Mouse (Mus musculus) kidney, adult 9 months (tissue): ENCODE data around the gene Kcnj11.

ENCODE experiments used
- DNase-seq: peaks from one replicate; pipeline ENCODE4 v3.0.0; 2022

Kcnj11 gene

GRCm38 (mm10) chr7:46103771-46104170 lies 3.2 kb upstream of the Kcnj11 start:
- no peak for DNase-seq

GRCm38 (mm10) chr7:46103075-46103591 lies 2.6 kb upstream of the Kcnj11 start:
- DNase-seq, result no peak

GRCm38 (mm10) chr7:46099682-46100081 lies 882 bp downstream of the Kcnj11 start:
- DNase-seq, result no peak

GRCm38 (mm10) chr7:46098919-46099286 lies 1.7 kb downstream of the Kcnj11 start:
- DNase-seq, result no peak

DNA sequence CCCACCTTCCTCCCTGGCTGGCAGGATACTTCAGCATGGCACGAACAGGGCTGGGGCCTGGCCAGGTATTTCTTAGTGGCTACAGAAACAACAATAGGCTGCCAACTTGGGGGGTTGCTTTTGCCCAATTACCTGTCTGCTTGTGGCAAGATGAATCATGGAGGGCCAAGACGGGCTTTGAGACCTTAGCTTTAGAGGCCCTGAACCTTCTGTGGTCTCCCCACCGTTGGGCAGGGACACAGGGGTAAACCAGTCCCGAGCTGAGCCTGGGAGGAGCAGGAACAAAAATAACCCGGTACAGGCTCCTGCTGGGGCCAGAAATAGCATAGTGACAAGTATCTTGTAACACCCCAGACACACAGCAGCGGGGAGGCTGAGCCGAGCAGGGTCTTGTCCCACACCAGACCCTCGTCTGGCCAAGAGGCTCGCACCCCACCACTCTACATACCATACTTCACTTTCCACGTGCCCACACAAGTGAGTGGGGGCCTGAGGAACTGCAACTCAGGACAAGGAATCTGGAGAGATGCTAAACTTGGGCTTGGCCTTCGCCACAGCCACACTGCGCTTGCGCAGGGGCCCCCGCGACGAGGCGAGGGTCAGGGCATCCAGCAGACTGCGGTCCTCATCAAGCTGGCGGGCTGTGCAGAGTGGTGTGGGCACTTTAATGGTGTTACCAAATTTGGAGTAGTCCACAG lies 2.2 kb downstream of the Kcnj11 start:
- DNase-seq, result no peak

DNA sequence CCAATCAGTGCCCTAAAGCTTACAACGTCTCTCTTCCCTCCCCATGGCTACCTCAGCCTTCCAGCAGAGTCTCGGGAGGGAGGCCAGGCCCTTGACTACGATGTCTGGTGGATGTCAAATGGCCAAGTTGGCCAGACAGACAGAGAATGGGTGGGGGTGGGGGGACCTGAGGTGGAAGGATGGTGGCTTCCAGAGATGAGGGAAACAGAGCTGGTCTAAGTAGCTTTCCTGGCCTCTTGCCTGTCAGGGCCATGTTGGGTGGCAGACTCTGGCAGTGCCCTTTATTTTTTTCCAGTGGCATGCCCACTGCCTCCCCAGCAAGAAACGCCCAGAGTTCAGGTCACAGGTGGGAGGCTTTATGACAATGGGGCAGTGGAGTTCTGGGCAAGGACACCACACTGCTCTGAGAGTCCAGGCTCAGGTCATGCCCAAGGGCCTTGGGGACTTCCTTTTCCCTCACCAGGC lies 3.2 kb downstream of the Kcnj11 start:
- no peak for DNase-seq

- peak; percentile 51 for DNase-seq
Measured at GRCm38 (mm10) chr7:46096136-46096535, 4.4 kb downstream of the Kcnj11 start.

GRCm38 (mm10) chr7:46092803-46093202 lies 7.8 kb downstream of the Kcnj11 start:
- no peak for DNase-seq

DNA sequence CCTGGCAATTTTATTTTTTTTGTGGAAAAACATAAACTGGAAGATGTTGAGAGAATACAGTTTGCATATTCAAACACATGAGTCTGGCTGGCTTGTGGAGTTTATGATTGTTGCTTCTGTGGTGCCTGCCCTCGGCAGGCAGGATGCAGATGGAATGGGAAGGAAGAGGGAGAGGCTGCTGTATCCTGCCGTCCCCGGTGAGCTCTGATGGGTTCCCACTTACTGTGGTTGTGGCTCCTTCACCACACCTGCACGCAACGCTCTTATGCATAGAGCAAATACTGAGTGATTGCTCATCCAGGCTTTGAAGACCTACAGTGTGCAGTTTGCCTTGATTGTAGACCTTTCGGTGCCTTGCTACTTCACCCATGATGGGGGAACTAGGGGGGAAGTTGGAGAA lies 12.3 kb downstream of the Kcnj11 start:
- no peak for DNase-seq

GRCm38 (mm10) chr7:46086378-46086777 lies 14.2 kb downstream of the Kcnj11 start:
- DNase-seq, result no peak

DNA sequence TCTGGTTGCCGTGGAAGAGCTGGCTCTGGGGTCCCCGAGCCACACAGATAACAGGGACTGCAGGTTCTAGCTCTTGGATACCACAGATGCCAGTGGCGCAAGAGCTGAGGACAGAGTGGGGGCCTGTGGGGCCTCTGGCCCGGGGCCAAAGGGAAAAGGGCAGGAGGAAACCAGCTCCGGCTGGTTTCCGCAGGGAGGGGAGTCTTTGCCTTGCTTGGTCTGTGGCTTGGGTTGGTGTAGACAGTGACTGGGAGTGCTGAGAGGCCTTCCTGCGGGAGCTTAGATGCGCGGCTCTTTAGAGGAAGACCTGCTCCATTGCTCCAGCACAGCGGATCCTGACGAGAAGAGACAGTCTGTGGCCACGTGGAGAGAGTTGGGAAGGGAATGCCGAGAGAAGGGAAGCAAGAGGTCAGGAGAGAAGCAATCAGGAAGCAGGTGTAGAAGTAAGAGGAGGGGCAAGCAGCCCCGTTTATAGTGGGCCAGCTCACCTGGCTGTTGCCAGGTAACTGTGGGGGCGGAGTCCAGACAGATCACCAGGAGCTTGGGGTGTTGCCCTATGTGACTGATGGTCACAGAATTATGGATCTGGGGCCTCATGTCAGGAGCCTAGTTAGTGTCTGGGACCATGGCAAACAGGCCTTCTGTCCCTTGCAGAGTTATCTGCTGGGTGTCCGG lies 15.6 kb downstream of the Kcnj11 start:
- no peak for DNase-seq

DNA sequence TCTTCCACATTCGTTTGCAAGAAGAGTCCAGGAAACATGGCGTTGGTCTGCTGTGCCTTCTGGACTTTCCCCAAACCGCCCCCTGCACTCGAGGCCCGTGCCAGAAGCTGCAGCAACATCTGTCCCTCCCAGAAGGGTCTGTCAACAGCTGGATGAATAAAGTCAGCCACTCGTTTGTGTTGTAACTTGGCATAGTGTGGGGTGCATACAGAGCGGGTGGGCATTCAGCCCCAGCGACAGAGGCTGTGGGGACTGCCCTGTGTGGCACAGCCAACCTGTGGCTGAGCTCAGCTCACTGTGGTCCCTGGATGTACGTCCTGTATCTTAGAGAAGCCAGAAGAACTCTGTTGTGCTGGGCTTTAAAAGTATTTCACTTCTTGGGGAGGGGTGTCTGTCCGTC lies 16.5 kb downstream of the Kcnj11 start:
- no peak for DNase-seq

DNA sequence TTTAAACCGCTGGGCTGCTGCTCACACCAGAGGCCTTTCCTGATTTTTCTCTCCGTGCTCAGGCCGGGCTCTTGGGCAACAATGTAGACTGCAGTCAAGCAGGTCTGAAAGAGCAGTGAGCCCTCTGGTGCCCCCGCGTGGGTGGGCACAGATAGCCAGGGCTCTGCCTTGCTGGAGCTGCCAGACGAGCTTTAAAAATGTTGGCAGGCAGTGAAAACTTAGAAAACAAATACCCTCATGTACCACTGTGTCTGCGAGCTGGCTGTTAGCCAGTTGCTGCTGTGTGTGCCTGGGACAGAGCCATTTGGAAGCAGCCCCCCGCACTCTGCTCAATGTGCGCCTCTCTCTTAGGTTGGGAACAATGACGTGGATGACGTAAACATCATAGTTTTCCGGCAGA lies 22.9 kb downstream of the Kcnj11 start:
- no peak for DNase-seq

DNA sequence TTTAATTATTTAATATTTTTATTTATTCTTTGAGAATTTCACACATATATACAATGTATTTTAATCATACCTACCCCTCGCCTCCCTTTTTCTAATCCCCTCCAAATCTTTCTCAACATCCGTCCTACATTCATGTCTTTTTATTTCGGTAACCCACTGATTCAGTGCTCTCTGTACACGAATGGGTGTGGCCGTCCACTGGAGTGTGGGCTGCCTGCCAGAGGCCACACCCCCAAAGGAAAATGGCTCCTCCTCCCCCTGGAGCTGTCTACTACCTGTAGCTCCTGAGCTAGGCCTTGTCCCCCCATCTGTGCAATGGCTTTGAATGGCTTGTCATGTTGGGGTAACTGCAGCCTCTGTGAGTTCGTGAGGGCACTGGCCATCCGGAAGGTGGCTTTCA lies 23.7 kb downstream of the Kcnj11 start:
- no peak for DNase-seq

GRCm38 (mm10) chr7:46068831-46069230 lies 31.7 kb downstream of the Kcnj11 start:
- DNase-seq, result no peak

- DNase-seq, result no peak
Measured at GRCm38 (mm10) chr7:46063296-46063695, 37.3 kb downstream of the Kcnj11 start.

- no peak for DNase-seq
Measured at GRCm38 (mm10) chr7:46061614-46062013, 39.0 kb downstream of the Kcnj11 start.

- DNase-seq, result no peak
Measured at GRCm38 (mm10) chr7:46060688-46061087, 39.9 kb downstream of the Kcnj11 start.

GRCm38 (mm10) chr7:46058882-46059281 lies 41.7 kb downstream of the Kcnj11 start:
- DNase-seq, result no peak

DNA sequence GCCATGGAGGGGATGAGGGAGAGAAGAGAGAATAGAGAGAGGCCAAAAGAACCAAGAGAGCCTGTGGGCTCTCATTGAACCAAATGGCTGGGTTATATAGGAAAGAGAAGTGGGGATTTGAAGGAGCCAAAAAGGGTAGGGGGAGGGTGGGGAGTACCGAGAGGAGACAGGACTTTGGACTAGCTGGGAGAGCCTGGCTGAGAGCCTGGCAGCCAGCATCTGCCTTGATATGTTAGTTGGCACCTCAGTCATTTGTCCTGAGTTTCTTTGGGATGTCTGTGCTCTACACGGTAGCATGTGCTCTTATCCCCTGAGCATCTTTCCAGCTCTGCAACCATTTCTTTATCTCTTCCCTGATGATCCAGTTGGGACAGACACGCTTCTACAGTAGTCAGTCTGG lies 47.0 kb downstream of the Kcnj11 start:
- DNase-seq, result no peak

DNA sequence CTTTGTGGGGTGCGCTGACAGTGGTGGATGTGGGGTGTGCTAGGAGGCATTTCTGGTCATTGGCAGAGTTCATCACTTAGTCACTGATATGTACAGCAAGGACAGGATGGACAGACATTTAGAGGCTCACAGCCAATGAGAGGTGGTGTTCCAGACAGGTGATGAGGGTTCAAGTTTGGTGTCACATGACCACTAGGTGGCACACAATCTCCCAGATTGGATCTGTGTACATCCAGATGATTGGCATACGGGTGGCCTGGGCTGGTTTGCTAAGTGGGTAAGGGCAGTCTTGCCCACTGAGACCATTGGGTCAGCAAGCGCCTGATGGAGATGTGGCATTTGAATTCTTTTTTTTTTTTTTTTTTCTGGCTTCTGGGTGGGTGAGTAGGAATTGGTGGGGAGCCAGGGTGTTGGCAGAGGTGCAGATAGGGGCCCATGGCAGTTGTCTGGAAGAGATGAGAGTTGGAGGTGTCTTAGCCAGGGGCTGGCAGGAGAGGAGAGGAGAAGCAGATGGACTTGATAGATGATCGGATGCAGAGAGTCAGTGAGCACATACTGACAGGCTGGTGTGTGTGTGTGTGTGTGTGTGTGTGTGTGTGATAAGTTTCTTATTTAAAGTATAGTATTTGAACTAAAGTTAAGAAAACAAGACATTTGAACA lies 48.3 kb downstream of the Kcnj11 start:
- DNase-seq, result no peak

DNA sequence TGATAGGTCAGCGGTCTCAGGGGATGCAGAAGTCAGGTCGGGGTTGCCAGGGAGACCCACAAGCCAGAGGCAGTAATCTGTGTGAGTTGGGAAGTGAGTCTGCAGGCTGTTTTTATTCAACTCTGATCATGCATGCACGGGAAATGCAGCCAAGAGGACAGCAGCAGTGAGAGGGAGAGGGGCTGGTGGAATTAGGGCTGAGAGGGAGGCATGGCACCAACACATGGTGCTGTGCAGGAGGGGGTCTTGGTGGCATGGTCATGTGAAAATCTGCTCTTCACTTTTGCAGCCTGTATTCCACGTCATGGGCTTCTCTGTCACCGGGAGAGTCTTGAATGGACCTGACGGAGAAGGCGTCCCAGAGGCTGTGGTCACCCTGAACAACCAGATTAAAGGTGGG lies 50.6 kb downstream of the Kcnj11 start:
- DNase-seq, result no peak

DNA sequence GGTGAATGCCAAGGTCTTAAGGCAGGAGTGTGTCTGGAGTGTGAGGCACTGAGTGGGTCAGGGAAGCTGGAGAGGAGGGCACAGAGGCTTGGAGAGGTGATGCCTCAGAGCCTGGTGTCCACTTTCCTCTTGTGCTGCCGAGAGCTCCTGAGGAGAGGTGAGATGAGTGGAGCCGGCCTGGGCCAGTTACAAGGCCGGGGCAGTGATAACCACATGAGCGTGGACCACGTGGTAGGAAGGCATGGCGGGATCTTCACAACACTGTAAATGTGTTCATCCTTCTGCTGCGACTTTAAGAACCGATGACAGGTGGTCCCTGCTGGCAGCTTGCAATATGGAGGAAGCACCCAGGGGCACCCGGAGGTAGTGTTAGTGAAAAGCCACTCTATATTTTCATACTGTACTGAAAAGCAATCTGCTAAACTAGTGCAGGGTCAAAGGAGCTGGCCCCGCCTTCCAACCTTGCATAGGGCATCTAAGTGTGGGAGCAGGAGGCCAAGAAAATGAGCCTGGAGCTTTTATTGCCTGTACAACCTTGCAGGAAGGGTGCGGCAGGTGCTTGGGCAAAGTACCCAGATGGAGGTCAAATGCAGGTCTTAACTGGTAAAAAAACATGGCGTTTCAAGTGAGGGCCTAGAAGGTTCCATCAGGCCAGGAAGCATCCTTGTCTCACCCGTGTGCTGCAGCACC lies 52.5 kb downstream of the Kcnj11 start:
- DNase-seq, result no peak
